Mouse (Mus musculus) hindbrain, embryonic 12.5 days (tissue): ENCODE results near the gene Srrd. TPM values are rescaled to one million over a fixed set of nuclear protein-coding genes. Genes with fewer than 3 reads are reported as not detected.

Experiments
- ATAC-seq: fragments of 200-750 bp; cut with Nextera tagmentation; 2 replicates; pipeline ENCODE4 v1.8.0; 2017; ENCODE audit warnings: moderate TSS enrichment; ENCODE audit not compliant: low FRiP score
- H3K27ac ChIP-seq: fragments of 300-500 bp; sonication (generic); 2 replicates; pipeline ENCODE4 v1.5.1; 2016; ENCODE audit warnings: mild to moderate bottlenecking
- H3K27me3 ChIP-seq: fragments of 300-500 bp; sonication (generic); 2 replicates; pipeline ENCODE4 v1.6.1; 2016; ENCODE audit warnings: mild to moderate bottlenecking
- H3K36me3 ChIP-seq: fragments of 300-500 bp; sonication (generic); 2 replicates; pipeline ENCODE4 v1.6.1; 2016; ENCODE audit warnings: mild to moderate bottlenecking
- H3K4me1 ChIP-seq: fragments of 300-500 bp; sonication (generic); 2 replicates; pipeline ENCODE4 v1.6.1; 2016
- H3K4me2 ChIP-seq: fragments of 300-500 bp; sonication (generic); replicated peaks from 2 replicates; pipeline ENCODE4 v1.6.1; 2016; ENCODE audit warnings: mild to moderate bottlenecking
- H3K4me3 ChIP-seq: fragments of 300-500 bp; sonication (generic); 2 replicates; pipeline ENCODE4 v1.5.1; 2016; ENCODE audit warnings: mild to moderate bottlenecking
- H3K9ac ChIP-seq: fragments of 300-500 bp; sonication (generic); 2 replicates; pipeline ENCODE4 v1.6.1; 2016; ENCODE audit warnings: mild to moderate bottlenecking, moderate library complexity
- H3K9me3 ChIP-seq: fragments of 300-500 bp; sonication (generic); replicated peaks from 2 replicates; pipeline ENCODE4 v1.6.1; 2016; ENCODE audit warnings: mild to moderate bottlenecking
- WGBS: fragments of 180-500 bp; shearing (Covaris S2); methylation state at CpG from one replicate; pipeline ENCODE4 v1.1.7; 2016; 5-methylcytosine and 5-hydroxymethylcytosine counted together
- polyA plus RNA-seq: library from polyadenylated mRNA; unstranded; fragments of >200 nt; fragmentation: Nextera tagmentation; extraction: Ambion mirVana; gene quantifications from 2 replicates; pipeline ENCODE4 v1.2.1, GENCODE M21; 2016

Gene Srrd
- polyA plus RNA-seq: 46.9 and 47.6 TPM in 2 replicates

DNA sequence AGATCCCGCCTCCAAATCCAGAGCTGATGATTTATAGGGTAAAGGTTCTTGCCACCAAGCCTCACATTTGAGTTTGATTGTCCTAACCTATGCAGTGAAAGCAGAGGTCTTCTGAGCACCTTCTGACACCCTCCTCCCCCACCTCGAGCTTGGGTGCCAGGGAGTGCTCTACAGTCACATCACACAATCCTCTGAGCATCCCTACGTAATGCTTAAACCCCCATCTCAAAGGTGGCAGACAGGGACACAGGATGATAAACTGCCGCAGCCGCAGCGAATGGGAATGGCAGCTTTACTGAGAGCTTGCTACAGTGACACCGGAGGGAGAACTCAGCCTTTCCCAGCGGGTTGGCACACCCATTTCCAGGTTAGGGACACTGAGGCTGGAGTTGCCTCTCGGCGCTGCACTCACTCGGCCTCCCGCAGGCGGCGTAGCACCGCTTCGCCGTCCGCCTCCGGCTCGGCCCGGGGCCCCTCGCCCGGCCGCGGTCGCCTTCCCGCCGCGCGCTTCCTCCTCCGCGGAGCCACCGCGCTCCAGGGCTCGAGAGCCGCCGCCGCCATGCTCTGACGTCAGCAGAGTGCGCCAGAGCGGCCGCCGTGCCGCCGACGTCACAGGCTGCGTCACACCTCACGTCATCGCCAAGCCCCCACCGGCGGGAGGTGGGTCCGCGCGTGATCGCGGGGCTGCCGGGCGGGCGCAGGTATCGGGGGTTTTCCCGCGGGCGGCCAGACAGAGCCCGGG is at the start of gene Srrd, which contains the start of gene Hps4:
Srrd (minus strand) TSS at position 578 of the 742 bp plus-strand sequence.
Hps4 (plus strand) TSS at position 621 of the 742 bp plus-strand sequence.
- Histone ChIP-seq H3K4me2 (peak within 1 kb of the TSS; percentile 75), H3K9ac (peak within 1 kb of the TSS; percentile 90), H3K36me3 (peaks cover 38% of the 10 kb centered on the region), H3K4me1 (peaks cover 44% of the 10 kb centered on the region), H3K4me3 (peak within 1 kb of the TSS; percentile 92), H3K27ac (peak within 1 kb of the TSS; percentile 48; the same call in 1 of the 2 replicates), H3K9me3 (no peaks in the 10 kb centered on the region), H3K27me3 (no peaks in the 10 kb centered on the region)
- ATAC-seq: peak; percentile 55
- WGBS: 2% methylated on average over 57 of the region's 64 CpGs

- WGBS: 62% methylated on average over 27 of the region's 27 CpGs
- H3K27ac ChIP-seq: no peak overlapping the region
- H3K4me1 ChIP-seq: peaks cover 39% of the 10 kb centered on the region
- H3K4me3 ChIP-seq: no peak overlapping the region
- peak overlapping the region; percentile 0; the same call in 1 of the 2 replicates for H3K9ac ChIP-seq
- peaks cover 25% of the 10 kb centered on the region for H3K36me3 ChIP-seq
- no peaks in the 10 kb centered on the region for H3K9me3 ChIP-seq
- peaks cover 7% of the 10 kb centered on the region for H3K27me3 ChIP-seq
- H3K4me2 ChIP-seq: no peak overlapping the region
- ATAC-seq: no peak
Observed at GRCm38 (mm10) chr5:112391676-112392323, 49.0 kb upstream of the Srrd start.

- Histone ChIP-seq H3K4me2 (no peak overlapping the region), H3K27ac (no peak overlapping the region), H3K4me1 (peaks cover 39% of the 10 kb centered on the region), H3K9me3 (no peaks in the 10 kb centered on the region), H3K4me3 (no peak overlapping the region), H3K9ac (no peak overlapping the region), H3K27me3 (peaks cover 7% of the 10 kb centered on the region), H3K36me3 (peaks cover 33% of the 10 kb centered on the region)
- no peak for ATAC-seq
- 55% methylated on average over 16 of the region's 16 CpGs for WGBS
Observed at GRCm38 (mm10) chr5:112391002-112391401, 48.2 kb upstream of the Srrd start.

- peaks cover 36% of the 10 kb centered on the region for H3K4me1 ChIP-seq
- ATAC-seq: no peak
- H3K27ac ChIP-seq: no peak overlapping the region
- H3K4me2 ChIP-seq: no peak overlapping the region
- peaks cover 48% of the 10 kb centered on the region for H3K36me3 ChIP-seq
- peaks cover 7% of the 10 kb centered on the region for H3K27me3 ChIP-seq
- 82% methylated on average over 9 of the region's 9 CpGs for WGBS
- no peaks in the 10 kb centered on the region for H3K9me3 ChIP-seq
- H3K4me3 ChIP-seq: no peak overlapping the region
- H3K9ac ChIP-seq: no peak overlapping the region
Observed at GRCm38 (mm10) chr5:112389352-112389751, 46.5 kb upstream of the Srrd start.

GRCm38 (mm10) chr5:112385973-112386372 is 43.1 kb upstream of the Srrd start:
- H3K9ac ChIP-seq: no peak overlapping the region
- H3K27ac ChIP-seq: no peak overlapping the region
- no peak for ATAC-seq
- WGBS: 74% methylated on average over 2 of the region's 2 CpGs
- H3K4me3 ChIP-seq: no peak overlapping the region
- H3K9me3 ChIP-seq: no peaks in the 10 kb centered on the region
- H3K36me3 ChIP-seq: peaks cover 45% of the 10 kb centered on the region
- H3K4me2 ChIP-seq: no peak overlapping the region
- peaks cover 24% of the 10 kb centered on the region for H3K4me1 ChIP-seq
- no peaks in the 10 kb centered on the region for H3K27me3 ChIP-seq

GRCm38 (mm10) chr5:112384805-112385472 is 42.1 kb upstream of the Srrd start:
- 88% methylated on average over 13 of the region's 13 CpGs for WGBS

GRCm38 (mm10) chr5:112382641-112383330 is 39.9 kb upstream of the Srrd start:
- Histone ChIP-seq H3K36me3 (peaks cover 61% of the 10 kb centered on the region), H3K4me3 (no peak overlapping the region), H3K9me3 (no peaks in the 10 kb centered on the region), H3K27me3 (no peaks in the 10 kb centered on the region), H3K4me1 (peaks cover 13% of the 10 kb centered on the region), H3K9ac (0 out of 2 replicates have a peak overlapping the region, but pooled peaks have one; percentile 13), H3K27ac (0 out of 2 replicates have a peak overlapping the region, but pooled peaks have one; percentile 52), H3K4me2 (no peak overlapping the region)
- WGBS: 67% methylated on average over 16 of the region's 17 CpGs
- no peak for ATAC-seq

More at GRCm38 (mm10) chr5:112384805-112385472, 42.1 kb upstream of the Srrd start:
- peaks cover 20% of the 10 kb centered on the region for H3K4me1 ChIP-seq
- H3K36me3 ChIP-seq: peaks cover 48% of the 10 kb centered on the region
- H3K27me3 ChIP-seq: no peaks in the 10 kb centered on the region
- no peak overlapping the region for H3K4me2 ChIP-seq
- H3K27ac ChIP-seq: no peak overlapping the region
- ATAC-seq: no peak
- H3K9ac ChIP-seq: no peak overlapping the region
- no peaks in the 10 kb centered on the region for H3K9me3 ChIP-seq
- H3K4me3 ChIP-seq: no peak overlapping the region

GRCm38 (mm10) chr5:112382042-112382441 is 39.2 kb upstream of the Srrd start:
- H3K4me2 ChIP-seq: no peak overlapping the region
- no peak overlapping the region for H3K4me3 ChIP-seq
- H3K36me3 ChIP-seq: peaks cover 54% of the 10 kb centered on the region
- H3K9me3 ChIP-seq: no peaks in the 10 kb centered on the region
- peak overlapping the region; percentile 52; the same call in 1 of the 2 replicates for H3K27ac ChIP-seq
- ATAC-seq: no peak
- no peaks in the 10 kb centered on the region for H3K27me3 ChIP-seq
- no peak overlapping the region for H3K9ac ChIP-seq
- peaks cover 13% of the 10 kb centered on the region for H3K4me1 ChIP-seq
- 63% methylated on average over 9 of the region's 9 CpGs for WGBS

GRCm38 (mm10) chr5:112381154-112381553 is 38.3 kb upstream of the Srrd start:
- H3K9ac ChIP-seq: no peak overlapping the region
- H3K27me3 ChIP-seq: no peaks in the 10 kb centered on the region
- no peak overlapping the region for H3K27ac ChIP-seq
- H3K4me3 ChIP-seq: no peak overlapping the region
- WGBS: 91% methylated on average over 11 of the region's 11 CpGs
- H3K9me3 ChIP-seq: no peaks in the 10 kb centered on the region
- H3K36me3 ChIP-seq: peaks cover 53% of the 10 kb centered on the region
- no peak overlapping the region for H3K4me2 ChIP-seq
- no peak for ATAC-seq
- peaks cover 13% of the 10 kb centered on the region for H3K4me1 ChIP-seq

GRCm38 (mm10) chr5:112378716-112379115 is 35.9 kb upstream of the Srrd start:
- Histone ChIP-seq H3K27me3 (0 out of 2 replicates have a peak, but pooled peaks cover 4% of the 10 kb centered on the region), H3K4me1 (peaks cover 13% of the 10 kb centered on the region), H3K9ac (no peak overlapping the region), H3K4me3 (no peak overlapping the region), H3K4me2 (no peak overlapping the region), H3K36me3 (peaks cover 55% of the 10 kb centered on the region), H3K9me3 (no peaks in the 10 kb centered on the region), H3K27ac (no peak overlapping the region)
- ATAC-seq: no peak
- WGBS: 75% methylated on average over 6 of the region's 6 CpGs

DNA sequence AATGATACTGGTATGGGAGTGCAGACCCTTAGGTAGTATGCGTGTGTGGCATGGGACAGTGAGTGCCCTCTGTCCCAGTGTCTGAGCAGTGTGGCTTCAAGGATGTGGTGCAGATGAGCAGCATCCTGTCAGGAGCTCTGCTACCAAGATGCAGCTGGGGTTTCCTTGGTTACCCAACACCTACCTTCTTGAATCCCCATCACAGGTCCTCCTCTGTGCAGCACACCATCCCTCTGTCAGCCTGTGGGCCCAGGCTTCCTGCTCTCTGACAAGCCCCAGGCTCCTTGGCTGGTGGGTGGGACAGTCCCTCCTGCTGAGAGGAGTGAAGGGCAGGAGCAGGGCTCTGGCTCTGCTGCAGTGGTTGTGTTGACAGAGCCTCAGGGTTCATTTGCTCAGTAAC is 34.5 kb upstream of the Srrd start:
- no peak overlapping the region for H3K9ac ChIP-seq
- 100% methylated on average over 1 of the region's 1 CpGs for WGBS
- no peaks in the 10 kb centered on the region for H3K9me3 ChIP-seq
- no peak overlapping the region for H3K4me3 ChIP-seq
- ATAC-seq: no peak
- H3K36me3 ChIP-seq: peaks cover 63% of the 10 kb centered on the region
- 0 out of 2 replicates have a peak, but pooled peaks cover 4% of the 10 kb centered on the region for H3K27me3 ChIP-seq
- H3K4me2 ChIP-seq: no peak overlapping the region
- peaks cover 15% of the 10 kb centered on the region for H3K4me1 ChIP-seq
- no peak overlapping the region for H3K27ac ChIP-seq
